In the genomic region with DNA sequence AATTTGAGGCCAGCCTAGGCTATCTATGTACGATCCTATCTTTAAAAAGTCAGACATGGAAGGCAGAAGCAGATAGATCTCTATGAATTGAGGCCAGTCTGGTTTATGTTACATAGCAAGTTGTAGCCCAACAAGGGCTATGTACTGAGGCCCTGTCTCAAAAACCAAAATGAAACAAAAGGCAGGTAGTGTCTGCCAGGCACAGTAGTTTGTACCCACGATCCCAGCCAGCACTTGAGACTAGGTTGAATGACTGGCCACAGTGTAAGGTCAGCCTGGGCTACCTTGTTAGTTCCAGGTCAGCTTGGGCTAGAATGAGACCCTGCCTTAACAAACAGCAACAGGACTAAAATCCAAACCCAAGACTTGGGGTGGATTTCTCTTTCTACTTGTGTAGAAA, we compare ENCODE assay signal across 21 mouse cellular contexts. TPM values are rescaled to one million over a fixed set of nuclear protein-coding genes. Genes with fewer than 3 reads are reported as not detected.
"Had no signal": no experiment of that assay in that cellular context is flagged by ENCODE, and none has a peak within 500 bp of the region (broad histone marks: within the 10 kb centered on the region; RNA-seq: fewer than 3 reads in every experiment).

No protein-coding gene starts in this region.

- ATAC-seq: intestine, postnatal 0 days; lung, postnatal 0 days had no signal

- H3K27me3 ChIP-seq: midbrain, embryonic 12.5 days had no signal

- H3K9me3 ChIP-seq: limb, embryonic 10.5 days; midbrain, embryonic 12.5 days had no signal

- H3K27ac ChIP-seq: left cerebral cortex, adult 2 months; limb, embryonic 10.5 days; liver, embryonic 14.5 days; midbrain, embryonic 12.5 days had no signal

- H3K9ac ChIP-seq: liver, embryonic 14.5 days; midbrain, embryonic 12.5 days had no signal

- H3K36me3 ChIP-seq: limb, embryonic 10.5 days; midbrain, embryonic 12.5 days had no signal

- DNase-seq: kidney, adult 8-10 months; kidney, postnatal 25 days; lung, adult 2 months; right cerebral cortex, adult 18-20 months; spleen, adult 18-20 months; thymus, postnatal 36 days had no signal

- H3K4me3 ChIP-seq: left cerebral cortex, adult 2 months; limb, embryonic 10.5 days; midbrain, embryonic 12.5 days had no signal

RNA-seq across cellular contexts. Expression of a gene that starts 45.9 kb away (rescaled TPM):
- total RNA-seq: layer of hippocampus, postnatal 25 days; left cerebral cortex, adult 2 months; left cerebral cortex, postnatal 14 days; megakaryocyte-erythroid progenitor cell, adult 5-6 weeks; midbrain, postnatal 0 days had no signal
- polyA plus RNA-seq: intestine, postnatal 0 days; kidney, embryonic 16.5 days; limb, embryonic 10.5 days; limb, embryonic 14.5 days; liver, embryonic 14.5 days; lung, adult 2 months; lung, postnatal 0 days; midbrain, embryonic 12.5 days; midbrain, postnatal 0 days; neural tube, embryonic 14.5 days; stomach, embryonic 16.5 days; thymus, postnatal 0 days had no signal

RNA-seq across cellular contexts. Expression of a gene that starts 56.5 kb away (rescaled TPM):
- total RNA-seq: layer of hippocampus, postnatal 25 days; left cerebral cortex, adult 2 months; left cerebral cortex, postnatal 14 days; megakaryocyte-erythroid progenitor cell, adult 5-6 weeks; midbrain, postnatal 0 days had no signal
- polyA plus RNA-seq: intestine, postnatal 0 days; kidney, embryonic 16.5 days; limb, embryonic 10.5 days; limb, embryonic 14.5 days; liver, embryonic 14.5 days; lung, adult 2 months; lung, postnatal 0 days; midbrain, embryonic 12.5 days; midbrain, postnatal 0 days; neural tube, embryonic 14.5 days; stomach, embryonic 16.5 days had no signal
